Mouse (Mus musculus): ENCODE results near the gene Wdr46.

DNA sequence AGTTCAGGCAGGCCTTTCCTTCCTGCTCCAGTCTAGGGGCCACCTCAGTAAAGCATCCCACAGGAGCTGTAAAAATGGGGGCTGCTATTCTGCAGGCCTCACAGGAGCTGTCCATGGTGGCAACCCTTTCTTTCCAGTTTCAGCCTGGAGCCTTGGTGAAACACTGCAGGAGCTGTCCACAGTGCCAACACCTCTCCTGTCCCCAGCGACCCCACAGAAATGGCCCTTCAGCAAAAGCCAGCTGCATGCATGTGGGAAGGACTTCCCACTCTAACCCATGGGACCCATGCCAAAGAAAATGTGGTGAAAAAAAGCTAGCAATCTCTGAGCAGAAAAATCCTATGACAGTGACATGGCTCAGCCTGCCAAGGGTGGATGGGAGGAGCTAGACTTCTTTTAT lies 32.2 kb downstream of the Wdr46 start:
- TF ChIP-seq CTCF (IDR thresholded peaks at IDR 0.05) = no peak
- no peak for TF ChIP-seq EP300 (IDR thresholded peaks at IDR 0.05)

Data from lung, postnatal 0 days (tissue).